8 mouse cellular contexts compared by ENCODE assay signal in genomic region chr4:150236031-150236430, GRCm38 (mm10). TPM values are rescaled to one million over a fixed set of nuclear protein-coding genes. Genes with fewer than 3 reads are reported as not detected.
DNase-seq lines count a peak whose midpoint lies in the region; ATAC-seq and TF ChIP-seq lines count a peak whose summit lies in the region.

No protein-coding gene starts in this region.

- DNase-seq in testis, postnatal 14 days (ENCODE audit: low spot score) = no peak
- no peak for DNase-seq in liver, embryonic 13.5 days
- DNase-seq in urinary bladder, postnatal 36 days (ENCODE audit: low spot score in 2 of 2) = no peak
- DNase-seq in cerebellum, postnatal 14 days = no peak
- no peak for DNase-seq in thymus, postnatal 0 days (ENCODE audit: low spot score)

- no peak for TF ChIP-seq CTCF in testis, adult 2 months (IDR thresholded peaks at IDR 0.05; ENCODE audit: control insufficient read depth, insufficient read depth, insufficient replicate concordance, low read depth, low read length)

- no peaks in the 10 kb centered on the region for H3K9me3 ChIP-seq in erythroblast, embryonic 14.5 days (ENCODE audit: control insufficient read depth, low read length)
- no peaks in the 10 kb centered on the region for H3K9me3 ChIP-seq in liver, embryonic 13.5 days (replicated peaks)

- 65% methylated on average over 8 of the region's 8 CpGs for WGBS in liver, embryonic 13.5 days (ENCODE audit: insufficient replicate concordance)

- H3K27ac ChIP-seq in testis, adult 2 months (ENCODE audit: control insufficient read depth, insufficient read depth, low read depth, low read length) = peak overlapping the region; percentile 94
- peak overlapping the region; percentile 87 for H3K27ac ChIP-seq in liver, embryonic 13.5 days

- H3K9ac ChIP-seq in liver, embryonic 13.5 days = peak overlapping the region; percentile 90

- no peak for TF ChIP-seq POLR2A in testis, adult 2 months (IDR thresholded peaks at IDR 0.05; ENCODE audit: control insufficient read depth, low read depth, low read length)

- H3K27me3 ChIP-seq in erythroblast, embryonic 14.5 days (ENCODE audit: control insufficient read depth) = peaks cover 8% of the 10 kb centered on the region
- no peaks in the 10 kb centered on the region for H3K27me3 ChIP-seq in testis, adult 2 months (ENCODE audit: control insufficient read depth, insufficient read depth, low read length)
- H3K27me3 ChIP-seq in liver, embryonic 13.5 days = no peaks in the 10 kb centered on the region

- H3K36me3 ChIP-seq in erythroblast, embryonic 14.5 days (ENCODE audit: control insufficient read depth) = peaks cover 18% of the 10 kb centered on the region
- no peaks in the 10 kb centered on the region; the same call in 1 of the 2 replicates for H3K36me3 ChIP-seq in testis, adult 2 months (ENCODE audit: control insufficient read depth, insufficient read depth, low read length)
- peaks cover 19% of the 10 kb centered on the region for H3K36me3 ChIP-seq in liver, embryonic 13.5 days

- no peak for ATAC-seq in erythroblast, adult 5-6 weeks (replicated peaks; ENCODE audit: low FRiP score, poor library complexity, severe bottlenecking)
- no peak for ATAC-seq in liver, embryonic 13.5 days (ENCODE audit: low read depth)

- peak overlapping the region; percentile 98 for H3K4me2 ChIP-seq in liver, embryonic 13.5 days

- peaks cover 54% of the 10 kb centered on the region for H3K4me1 ChIP-seq in erythroblast, embryonic 14.5 days (ENCODE audit: control insufficient read depth)
- H3K4me1 ChIP-seq in testis, adult 2 months (ENCODE audit: control insufficient read depth, insufficient read depth, low read length) = peaks cover 16% of the 10 kb centered on the region
- peaks cover 59% of the 10 kb centered on the region for H3K4me1 ChIP-seq in liver, embryonic 13.5 days (replicated peaks)

- H3K4me3 ChIP-seq in erythroblast, embryonic 14.5 days (replicated peaks) = peak overlapping the region; percentile 90
- H3K4me3 ChIP-seq in testis, adult 2 months (ENCODE audit: control insufficient read depth, low read depth, low read length) = peak overlapping the region; percentile 94
- H3K4me3 ChIP-seq in liver, embryonic 13.5 days (replicated peaks) = peak overlapping the region; percentile 90

RNA-seq across cellular contexts. Expression of gene Eno1, which starts 0.5 kb away (rescaled TPM):
- 25.2 and 47.2 TPM in 2 replicates for polyA plus RNA-seq in erythroblast, embryonic 14.5 days (2012)
- total RNA-seq in erythroblast, adult 5-6 weeks (2015; ENCODE audit: low replicate concordance) = 111 and 119 TPM in 2 replicates
- total RNA-seq in erythroblast, adult 5-6 weeks (2017; ENCODE audit: low replicate concordance) = 73.2 and 74.7 TPM in 2 replicates
- polyA plus RNA-seq in testis, adult 2 months (2012; rRNA removed) = 477 and 586 TPM in 2 replicates
- 783 and 784 TPM in 2 replicates for polyA plus RNA-seq in liver, embryonic 13.5 days (2015; fragmentation: Nextera tagmentation; extraction: Ambion mirVana)
- 700 and 780 TPM in 2 replicates for polyA plus RNA-seq in thymus, postnatal 0 days (2015; fragmentation: Nextera tagmentation; extraction: Ambion mirVana)

RNA-seq across cellular contexts. Expression of gene Car6, which starts 34.9 kb away (rescaled TPM):
- polyA plus RNA-seq in erythroblast, embryonic 14.5 days (2012) = not detected in 2 replicates
- total RNA-seq in erythroblast, adult 5-6 weeks (2015; ENCODE audit: low replicate concordance) = not detected in 2 replicates
- total RNA-seq in erythroblast, adult 5-6 weeks (2017; ENCODE audit: low replicate concordance) = not detected in 2 replicates
- 0.10 TPM in 1 of 2 replicates, not detected in the other for polyA plus RNA-seq in testis, adult 2 months (2012; rRNA removed)
- polyA plus RNA-seq in liver, embryonic 13.5 days (2015; fragmentation: Nextera tagmentation; extraction: Ambion mirVana) = not detected in 2 replicates
- polyA plus RNA-seq in thymus, postnatal 0 days (2015; fragmentation: Nextera tagmentation; extraction: Ambion mirVana) = 0.30 and 0.93 TPM in 2 replicates

RNA-seq across cellular contexts. Expression of gene Rere, which starts 45.4 kb away (rescaled TPM):
- 3.1 and 3.5 TPM in 2 replicates for polyA plus RNA-seq in erythroblast, embryonic 14.5 days (2012)
- 11.1 and 22.4 TPM in 2 replicates for total RNA-seq in erythroblast, adult 5-6 weeks (2015; ENCODE audit: low replicate concordance)
- total RNA-seq in erythroblast, adult 5-6 weeks (2017; ENCODE audit: low replicate concordance) = 9.5 and 10.9 TPM in 2 replicates
- 21.1 and 26.2 TPM in 2 replicates for polyA plus RNA-seq in testis, adult 2 months (2012; rRNA removed)
- polyA plus RNA-seq in liver, embryonic 13.5 days (2015; fragmentation: Nextera tagmentation; extraction: Ambion mirVana) = 5.9 and 7.5 TPM in 2 replicates
- polyA plus RNA-seq in thymus, postnatal 0 days (2015; fragmentation: Nextera tagmentation; extraction: Ambion mirVana) = 9.8 and 13.6 TPM in 2 replicates
